Mouse (Mus musculus) right cerebral cortex, adult 18-20 months (tissue): ENCODE measurements around the gene A26c2.

Experiments used
- DNase-seq: peaks from one replicate; pipeline ENCODE4 v3.0.0; 2022; ENCODE audit warnings: mixed read lengths

Gene A26c2

GRCm38 (mm10) chr7:62823573-62823972 is at the start of gene A26c2:
TSS of gene A26c2 (minus strand) at chr7:62823673.
- no peak for DNase-seq

- DNase-seq, result no peak
Measured at GRCm38 (mm10) chr7:62851471-62851870, 28.0 kb upstream of the A26c2 start.
